Mouse (Mus musculus) midbrain, embryonic 11.5 days (tissue): ENCODE data around the gene Nfe2l1. TPM values are rescaled to one million over a fixed set of nuclear protein-coding genes. Genes with fewer than 3 reads are reported as not detected.

Experiments
- ATAC-seq: fragments of 200-750 bp; cut with Nextera tagmentation; 2 replicates; pipeline ENCODE4 v1.8.0; 2017; ENCODE audit warnings: moderate TSS enrichment, moderate library complexity; ENCODE audit not compliant: low FRiP score
- DNase-seq: peaks from one replicate; pipeline ENCODE4 v3.0.0; 2015; ENCODE audit warnings: low spot score; ENCODE audit errors: missing footprints
- H3K27ac ChIP-seq: fragments of 300-500 bp; sonication (generic); 2 replicates; pipeline ENCODE4 v1.5.1; 2014; ENCODE audit warnings: low read depth, low read length
- H3K27me3 ChIP-seq: fragments of 300-500 bp; sonication (generic); 2 replicates; pipeline ENCODE4 v1.6.1; 2014; ENCODE audit warnings: mild to moderate bottlenecking, low read length, moderate library complexity, mixed read lengths; ENCODE audit not compliant: control insufficient read depth, insufficient read depth
- H3K36me3 ChIP-seq: fragments of 300-500 bp; sonication (generic); 2 replicates; pipeline ENCODE4 v1.6.1; 2014; ENCODE audit warnings: mild to moderate bottlenecking, low read length, moderate library complexity, mixed read lengths; ENCODE audit not compliant: control insufficient read depth, insufficient read depth
- H3K4me1 ChIP-seq: fragments of 300-500 bp; sonication (generic); 2 replicates; pipeline ENCODE4 v1.6.1; 2014; ENCODE audit warnings: low read length; ENCODE audit not compliant: control insufficient read depth, insufficient read depth
- H3K4me2 ChIP-seq: fragments of 300-500 bp; sonication (generic); 2 replicates; pipeline ENCODE4 v1.6.1; 2014; ENCODE audit warnings: mild to moderate bottlenecking, moderate library complexity
- H3K4me3 ChIP-seq: fragments of 300-500 bp; sonication (generic); 2 replicates; pipeline ENCODE4 v1.5.1; 2014; ENCODE audit warnings: low read depth, low read length
- H3K9ac ChIP-seq: fragments of 300-500 bp; sonication (generic); 2 replicates; pipeline ENCODE4 v1.6.1; 2014; ENCODE audit warnings: low read length
- H3K9me3 ChIP-seq: fragments of 300-500 bp; sonication (generic); 2 replicates; pipeline ENCODE4 v1.6.1; 2016; ENCODE audit warnings: low read length; ENCODE audit not compliant: control insufficient read depth
- WGBS: fragments of 180-500 bp; shearing (Covaris S2); extraction: QIAGEN DNeasy Blood & Tissue Kit; methylation state at CpG from one replicate; pipeline ENCODE4 v1.1.7; 2014; 5-methylcytosine and 5-hydroxymethylcytosine counted together
- polyA plus RNA-seq: library from polyadenylated mRNA; unstranded; fragments of >200 nt; fragmentation: Nextera tagmentation; extraction: Ambion mirVana; gene quantifications from 2 replicates; pipeline ENCODE4 v1.2.1, GENCODE M21; 2014

Gene Nfe2l1
- polyA plus RNA-seq, 1 experiment from 2014 or later, result 35.2 TPM

DNA sequence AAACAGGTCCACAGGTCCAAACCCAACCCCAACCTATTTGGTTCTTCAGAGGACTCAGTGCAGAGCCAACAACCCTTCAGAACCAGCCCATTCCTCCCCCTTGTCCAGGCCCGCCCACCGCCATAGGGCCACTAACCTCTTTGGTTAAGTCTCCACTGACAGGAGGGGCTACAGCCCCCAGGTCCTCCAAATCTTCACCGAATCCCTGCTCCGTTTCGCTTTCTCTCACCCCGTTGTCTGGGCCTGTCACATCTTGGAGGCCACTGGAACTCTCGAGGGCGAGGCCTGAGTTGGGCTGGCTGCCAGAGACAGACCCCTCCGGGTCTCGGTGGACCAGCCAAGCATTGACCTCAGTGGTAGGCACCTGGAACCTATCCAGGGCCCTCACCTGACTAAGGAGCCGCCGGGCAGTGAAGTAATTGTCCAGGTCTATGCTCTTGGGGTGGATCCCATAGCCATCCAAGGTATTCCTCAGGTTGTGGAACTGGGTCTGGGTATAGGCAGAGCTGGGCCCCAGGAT, 2.6 kb downstream of the Nfe2l1 start:
- H3K4me3 ChIP-seq, result no peak overlapping the region
- 90% methylated on average over 12 of the region's 12 CpGs for WGBS
- no peak overlapping the region for H3K27ac ChIP-seq
- H3K4me2 ChIP-seq, result peak overlapping the region; percentile 10; the same call in 1 of the 2 replicates
- H3K9ac ChIP-seq, result no peak overlapping the region
- H3K36me3 ChIP-seq, result peaks cover 7% of the 10 kb centered on the region; the same call in 1 of the 2 replicates
- no peaks in the 10 kb centered on the region for H3K9me3 ChIP-seq
- no peaks in the 10 kb centered on the region for H3K27me3 ChIP-seq
- ATAC-seq (no peak), DNase-seq (peak; percentile 77)
- H3K4me1 ChIP-seq, result peaks cover 49% of the 10 kb centered on the region

DNA sequence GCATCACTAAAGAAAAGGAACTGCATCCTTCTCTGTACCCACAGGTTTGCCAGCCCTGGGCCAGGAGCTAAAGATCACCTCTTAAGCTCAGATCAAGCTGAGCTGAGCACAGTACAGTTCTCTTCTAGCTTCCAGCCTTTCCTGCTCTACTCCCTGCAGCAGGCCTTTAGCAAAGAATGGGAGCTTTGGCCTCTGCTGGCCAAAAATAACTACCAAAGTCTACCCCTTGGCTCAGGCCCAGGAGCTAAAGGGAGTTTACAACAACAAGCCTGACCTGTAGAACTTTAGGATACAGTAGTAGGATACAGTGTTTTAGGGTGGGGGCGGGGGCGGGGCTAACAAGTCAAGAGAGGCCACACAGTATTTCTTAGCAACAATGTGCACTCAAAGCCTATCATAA, 3.3 kb downstream of the Nfe2l1 start:
- Histone ChIP-seq H3K4me2 (peak overlapping the region; percentile 21; the same call in 1 of the 2 replicates), H3K36me3 (peaks cover 13% of the 10 kb centered on the region; the same call in 1 of the 2 replicates), H3K4me3 (no peak overlapping the region)

GRCm38 (mm10) chr11:96824783-96825495, 4.8 kb downstream of the Nfe2l1 start:
- WGBS, result 39% methylated on average over 7 of the region's 7 CpGs
- Histone ChIP-seq H3K9ac (peak overlapping the region; percentile 57; the same call in 1 of the 2 replicates), H3K4me2 (peak overlapping the region; percentile 79; the same call in 1 of the 2 replicates), H3K27ac (peak overlapping the region; percentile 83), H3K36me3 (peaks cover 25% of the 10 kb centered on the region; the same call in 1 of the 2 replicates), H3K4me3 (no peak overlapping the region), H3K9me3 (no peaks in the 10 kb centered on the region), H3K27me3 (no peaks in the 10 kb centered on the region), H3K4me1 (peaks cover 49% of the 10 kb centered on the region)
- ATAC-seq, result no peak
- peak; percentile 75 for DNase-seq

More for the DNA sequence above, 3.3 kb downstream of the Nfe2l1 start:
- peaks cover 49% of the 10 kb centered on the region for H3K4me1 ChIP-seq
- WGBS, result 97% methylated on average over 2 of the region's 2 CpGs
- no peak overlapping the region for H3K27ac ChIP-seq
- DNase-seq (no peak), ATAC-seq (no peak)
- H3K27me3 ChIP-seq, result no peaks in the 10 kb centered on the region
- no peaks in the 10 kb centered on the region for H3K9me3 ChIP-seq
- no peak overlapping the region for H3K9ac ChIP-seq

DNA sequence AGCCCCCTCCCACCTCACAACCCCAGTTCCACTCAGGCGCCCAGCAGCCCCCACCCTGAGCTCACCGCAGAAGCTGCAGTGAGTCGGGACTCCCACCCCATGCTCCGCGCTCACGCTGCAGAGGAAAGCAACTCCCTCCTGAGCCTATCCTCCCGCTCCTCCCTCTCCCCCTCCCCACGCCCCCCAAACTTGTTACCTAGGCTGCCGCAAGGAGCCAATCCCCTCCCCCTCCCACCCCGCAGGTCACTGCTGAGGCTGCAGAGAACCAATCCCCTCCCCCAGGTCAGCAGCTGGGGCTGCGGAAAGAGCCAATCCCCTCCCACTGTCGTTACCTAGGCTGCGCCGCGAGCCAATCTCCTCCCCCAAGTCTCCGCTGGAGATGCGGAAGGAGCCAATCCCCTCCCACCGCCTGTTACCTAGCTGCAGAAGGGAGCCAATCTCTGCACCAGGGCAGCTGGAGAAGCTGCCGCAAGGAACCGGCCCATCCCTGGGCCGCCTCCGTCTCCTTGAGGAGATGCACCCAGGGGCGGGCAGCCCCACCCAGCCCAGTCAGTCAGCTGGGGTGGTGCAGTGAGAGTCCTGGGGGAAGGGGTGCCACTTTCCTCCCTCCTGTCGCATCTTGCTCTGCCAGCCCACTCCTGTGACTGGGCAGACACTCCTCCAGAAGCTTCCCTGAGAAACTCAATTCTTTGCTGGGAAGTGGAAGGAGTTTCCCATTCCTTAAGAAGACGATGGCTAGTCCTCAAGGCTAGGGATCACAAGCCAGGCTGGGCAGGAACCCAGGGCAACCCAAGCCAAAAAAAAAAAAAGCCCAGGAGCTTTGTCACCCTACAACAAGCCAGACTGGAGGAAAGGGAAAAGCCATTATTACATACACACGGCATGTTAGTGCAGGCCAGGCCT, 5.6 kb downstream of the Nfe2l1 start:
- peak overlapping the region; percentile 57 for H3K9ac ChIP-seq
- no peaks in the 10 kb centered on the region for H3K9me3 ChIP-seq
- H3K27ac ChIP-seq, result peak overlapping the region; percentile 83
- H3K4me2 ChIP-seq, result peak overlapping the region; percentile 79
- DNase-seq (peak; percentile 96), ATAC-seq (peak; percentile 96)
- peaks cover 49% of the 10 kb centered on the region for H3K4me1 ChIP-seq
- WGBS, result 3% methylated on average over 24 of the region's 26 CpGs
- H3K27me3 ChIP-seq, result no peaks in the 10 kb centered on the region
- H3K36me3 ChIP-seq, result peaks cover 26% of the 10 kb centered on the region; the same call in 1 of the 2 replicates
- peak overlapping the region; percentile 38 for H3K4me3 ChIP-seq

DNA sequence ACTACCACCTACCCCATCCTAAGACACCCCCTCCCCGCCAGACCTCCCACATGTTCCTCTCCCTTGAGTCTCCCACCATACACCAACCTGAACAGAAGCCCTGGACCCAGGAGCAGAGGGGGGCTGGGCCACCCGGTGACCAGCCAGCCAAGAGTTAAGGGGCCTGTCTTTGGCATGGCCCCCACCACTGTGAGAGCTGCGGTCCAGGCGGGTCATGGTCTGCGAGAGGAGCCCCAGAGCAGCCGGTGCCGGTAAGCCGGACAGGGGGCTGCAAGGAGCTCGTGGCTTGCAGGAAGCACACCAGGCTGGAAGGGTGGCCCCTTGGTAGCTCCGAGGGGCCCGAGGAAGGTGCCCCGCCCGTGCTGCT, 6.3 kb downstream of the Nfe2l1 start:
- ATAC-seq (no peak; the same call in 1 of the 2 replicates), DNase-seq (peak; percentile 83)
- Histone ChIP-seq H3K4me2 (peak overlapping the region; percentile 79), H3K27me3 (no peaks in the 10 kb centered on the region), H3K9me3 (no peaks in the 10 kb centered on the region), H3K4me3 (peak overlapping the region; percentile 38), H3K9ac (peak overlapping the region; percentile 50), H3K36me3 (peaks cover 26% of the 10 kb centered on the region; the same call in 1 of the 2 replicates), H3K27ac (peak overlapping the region; percentile 62; the same call in 1 of the 2 replicates), H3K4me1 (peaks cover 43% of the 10 kb centered on the region)
- WGBS, result 7% methylated on average over 13 of the region's 13 CpGs

GRCm38 (mm10) chr11:96822675-96823470, 6.9 kb downstream of the Nfe2l1 start:
- H3K4me1 ChIP-seq, result peaks cover 43% of the 10 kb centered on the region
- H3K9me3 ChIP-seq, result no peaks in the 10 kb centered on the region
- H3K27me3 ChIP-seq, result no peaks in the 10 kb centered on the region
- 37% methylated on average over 4 of the region's 4 CpGs for WGBS
- peak overlapping the region; percentile 79 for H3K4me2 ChIP-seq
- peak overlapping the region; percentile 38; the same call in 1 of the 2 replicates for H3K4me3 ChIP-seq
- ATAC-seq (no peak), DNase-seq (no peak)
- H3K9ac ChIP-seq, result no peak overlapping the region; the same call in 1 of the 2 replicates
- H3K27ac ChIP-seq, result no peak overlapping the region
- H3K36me3 ChIP-seq, result peaks cover 28% of the 10 kb centered on the region; the same call in 1 of the 2 replicates

- no peak overlapping the region for H3K9ac ChIP-seq
- DNase-seq, result no peak
- 91% methylated on average over 10 of the region's 10 CpGs for WGBS
- H3K36me3 ChIP-seq, result peaks cover 27% of the 10 kb centered on the region; the same call in 1 of the 2 replicates
- H3K4me3 ChIP-seq, result no peak overlapping the region
- no peaks in the 10 kb centered on the region for H3K9me3 ChIP-seq
- H3K4me2 ChIP-seq, result no peak overlapping the region
- ATAC-seq, result no peak
- H3K27ac ChIP-seq, result no peak overlapping the region
- H3K4me1 ChIP-seq, result peaks cover 37% of the 10 kb centered on the region
- H3K27me3 ChIP-seq, result no peaks in the 10 kb centered on the region
Observed at GRCm38 (mm10) chr11:96821956-96822355, 7.8 kb downstream of the Nfe2l1 start.

DNA sequence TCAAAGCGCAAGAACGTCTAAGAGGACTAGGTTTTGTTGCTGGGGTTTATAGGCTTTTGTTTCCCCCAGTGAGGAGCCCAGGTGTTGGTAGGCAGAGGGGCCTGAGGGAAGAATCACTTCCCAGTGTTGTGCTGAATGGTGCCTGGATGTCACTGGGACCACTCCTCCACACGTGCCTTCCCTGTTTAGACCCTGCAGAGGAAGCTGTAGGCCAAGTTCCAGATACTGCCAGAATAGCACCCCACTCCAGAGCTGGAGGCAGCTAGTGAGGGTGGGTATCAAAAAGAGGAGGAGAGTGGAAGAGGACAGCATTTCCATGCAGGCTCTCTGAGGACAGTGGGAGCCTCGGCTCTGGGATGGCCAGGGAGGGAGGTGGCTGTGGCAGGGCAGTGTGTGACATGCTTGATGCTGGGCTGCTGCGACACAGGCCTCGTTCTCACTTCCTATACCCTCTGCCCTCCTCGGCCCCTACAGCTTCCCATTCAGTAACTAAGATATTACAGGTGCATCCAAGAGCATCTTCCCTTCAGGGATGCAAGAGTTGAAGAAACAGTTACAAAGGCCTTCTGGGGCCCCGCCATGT, 11.5 kb downstream of the Nfe2l1 start:
- no peak overlapping the region for H3K4me3 ChIP-seq
- WGBS, result 82% methylated on average over 8 of the region's 8 CpGs
- peak; percentile 67 for DNase-seq
- H3K4me2 ChIP-seq, result no peak overlapping the region
- peaks cover 36% of the 10 kb centered on the region for H3K36me3 ChIP-seq
- no peaks in the 10 kb centered on the region for H3K27me3 ChIP-seq
- H3K27ac ChIP-seq, result no peak overlapping the region
- peaks cover 9% of the 10 kb centered on the region for H3K4me1 ChIP-seq
- no peak for ATAC-seq
- H3K9ac ChIP-seq, result no peak overlapping the region
- H3K9me3 ChIP-seq, result no peaks in the 10 kb centered on the region
